Mouse (Mus musculus): ENCODE data around the gene Shcbp1. TPM values are rescaled to one million over a fixed set of nuclear protein-coding genes. Genes with fewer than 3 reads are reported as not detected.

The Shcbp1 gene
- polyA plus RNA-seq (2012; fragmentation: generic; extraction: Trizol), result 1 to 10 TPM in 1 of 2 experiments, under 1 TPM in 1; 0.78 to 7.2 TPM

DNA sequence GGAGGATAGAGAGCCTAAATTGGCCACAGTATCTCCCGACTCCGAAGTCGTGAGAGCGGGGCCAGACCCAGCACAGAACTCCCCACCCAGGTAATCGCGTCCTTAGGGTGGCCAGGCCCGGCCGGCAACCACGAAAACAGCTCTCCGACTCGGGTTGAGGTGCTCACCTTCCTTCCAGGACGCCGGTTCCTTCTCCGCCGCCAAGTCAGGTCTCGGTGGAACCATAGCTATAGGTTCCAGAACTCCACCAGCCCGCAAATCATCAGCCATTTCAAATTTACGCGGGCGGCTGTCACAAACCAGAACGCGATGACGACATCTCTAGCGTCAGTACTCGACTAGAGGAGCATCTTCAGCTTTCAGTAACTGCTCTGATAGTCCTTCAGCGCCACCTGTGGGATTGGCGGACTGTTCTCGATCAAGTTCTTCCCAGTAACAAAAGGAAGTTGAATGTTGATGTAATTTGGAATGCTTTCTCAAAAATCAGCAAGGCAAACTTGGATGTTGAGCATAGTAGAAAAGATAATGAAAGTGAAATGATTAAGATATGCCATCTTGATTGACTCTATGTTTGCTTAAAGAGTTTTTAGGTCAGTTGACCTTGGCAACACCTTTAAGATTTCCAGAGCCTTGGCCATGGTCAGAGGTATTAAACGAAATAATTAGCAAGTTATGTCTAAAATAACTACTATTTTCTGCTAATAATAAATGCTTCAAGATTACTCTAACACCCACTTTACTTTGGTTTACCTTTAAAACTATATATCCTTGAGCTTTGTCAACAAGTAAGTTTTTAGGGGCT, at the start of gene Shcbp1:
TSS of gene Shcbp1 (minus strand) at position 314 of the 802 bp plus-strand sequence.

Other genes starting within 250 kb of the Shcbp1 start
- gene Zfp958, start 166.4 kb downstream of the Shcbp1 start, polyA plus RNA-seq (2012; fragmentation: generic; extraction: Trizol), result 1 to 10 TPM in 1 of 2 experiments, under 1 TPM in 1; 0.13 to 1.7 TPM